Mouse (Mus musculus) stomach, postnatal 0 days (tissue): ENCODE measurements around the gene Tenm3.

Experiments used
- CTCF ChIP-seq: IDR thresholded peaks from 2 replicates; pipeline ENCODE4 v1.5.1; 2016; ENCODE audit warnings: antibody characterized with exemption, low read depth, mild to moderate bottlenecking, moderate library complexity
- EP300 ChIP-seq: optimal IDR thresholded peaks from 2 replicates; pipeline ENCODE3; 2016; ENCODE audit warnings: antibody characterized with exemption

DNA sequence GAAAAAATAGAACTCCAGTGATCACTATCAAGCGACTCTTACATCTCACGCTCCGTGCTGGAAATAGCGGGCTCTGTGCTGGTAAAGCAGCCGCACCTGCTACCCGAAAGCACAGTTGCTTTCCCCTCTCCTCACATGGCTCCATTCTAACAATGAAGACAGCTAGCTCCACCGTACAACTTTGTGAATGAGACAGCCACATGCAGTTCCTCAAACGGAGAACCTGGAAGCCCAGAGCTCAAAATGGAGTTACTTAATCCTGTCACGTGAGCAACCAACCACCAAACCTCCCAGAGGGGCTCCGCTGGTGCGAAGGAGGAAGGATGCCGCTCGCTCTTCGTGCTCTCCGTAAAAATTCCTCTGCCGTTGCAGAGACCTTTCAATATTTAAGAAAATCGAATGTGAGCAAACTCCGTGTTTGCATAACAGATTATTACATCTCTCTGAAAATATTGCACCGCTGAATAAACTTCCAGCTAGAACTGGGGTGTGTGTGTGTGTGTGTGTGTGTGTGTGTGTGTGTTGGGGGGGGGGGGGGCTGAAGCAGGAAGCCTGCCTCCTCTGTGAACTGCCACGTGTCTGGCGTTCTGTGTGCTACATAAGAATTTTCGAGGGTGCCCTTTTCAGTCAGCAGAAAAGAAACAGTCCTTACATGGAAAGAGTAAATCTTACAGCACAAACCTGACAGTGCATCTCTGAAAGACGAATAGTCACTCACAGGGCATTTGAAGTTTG is 103.4 kb downstream of the Tenm3 start:
- no peak for TF ChIP-seq CTCF
- no peak for TF ChIP-seq EP300
